Mouse (Mus musculus): ENCODE data around the gene Rbm15. TPM values are rescaled to one million over a fixed set of nuclear protein-coding genes. Genes with fewer than 3 reads are reported as not detected.

Rbm15 gene
- 18.2 and 19.0 TPM in 2 replicates for polyA plus RNA-seq (2011; ENCODE audit: insufficient read length, low read depth, missing spikeins)

DNA sequence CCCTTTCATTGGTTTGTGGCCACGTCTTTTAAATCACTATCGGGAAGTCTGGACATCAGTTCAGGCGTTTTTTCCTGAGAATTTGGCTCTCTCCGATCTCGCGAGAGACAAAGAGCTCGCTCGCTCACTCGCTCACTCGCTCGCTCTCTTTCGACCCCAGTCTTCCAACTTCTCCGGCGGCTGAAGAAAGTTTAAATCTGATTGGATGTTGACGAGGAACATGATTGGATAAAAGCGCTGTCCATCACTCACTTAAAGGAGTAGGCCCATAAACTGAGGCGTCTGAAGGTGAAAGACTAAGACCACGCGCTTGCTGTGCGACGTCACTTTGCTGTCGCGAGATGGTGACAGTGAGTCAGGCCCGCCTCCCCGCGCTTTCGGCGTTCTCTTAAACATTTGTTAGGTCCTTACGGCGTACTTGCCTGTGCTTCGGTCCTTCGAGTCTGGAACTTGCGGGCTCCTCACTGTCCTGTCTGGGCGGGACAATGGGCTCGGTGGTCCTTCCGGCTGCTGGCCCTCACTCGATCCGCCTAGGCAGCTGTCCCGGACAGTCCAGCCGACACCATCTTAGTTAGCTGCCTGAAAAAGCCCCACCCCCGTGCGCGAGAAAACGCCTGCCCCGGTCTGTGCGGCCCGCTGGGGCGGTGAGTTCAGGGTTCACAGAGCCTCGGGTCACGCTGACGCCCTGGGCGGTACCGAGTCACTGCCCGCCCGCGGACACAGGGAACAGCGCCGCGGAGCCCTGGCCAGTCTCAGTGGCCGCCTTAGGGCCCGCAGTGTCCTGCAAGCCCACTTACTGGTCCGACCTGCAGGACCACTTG, at the start of gene Rbm15:
Rbm15 (minus strand) TSS at position 293 of the 821 bp plus-strand sequence.
- TF ChIP-seq CTCF (IDR thresholded peaks at IDR 0.05; ENCODE audit: borderline replicate concordance, insufficient read depth, low read length) (no peak), POLR2A (IDR thresholded peaks at IDR 0.05; ENCODE audit: low read depth, low read length) (peak; percentile 70)
- peak within 1 kb of the TSS; percentile 82 for H3K4me3 ChIP-seq (ENCODE audit: insufficient read depth, low read length)
- H3K4me1 ChIP-seq (ENCODE audit: control insufficient read depth, insufficient read depth, low read length) = peaks cover 9% of the 10 kb centered on the region
- peak within 1 kb of the TSS; percentile 89 for H3K27ac ChIP-seq (ENCODE audit: insufficient read depth, low read length)

DNA sequence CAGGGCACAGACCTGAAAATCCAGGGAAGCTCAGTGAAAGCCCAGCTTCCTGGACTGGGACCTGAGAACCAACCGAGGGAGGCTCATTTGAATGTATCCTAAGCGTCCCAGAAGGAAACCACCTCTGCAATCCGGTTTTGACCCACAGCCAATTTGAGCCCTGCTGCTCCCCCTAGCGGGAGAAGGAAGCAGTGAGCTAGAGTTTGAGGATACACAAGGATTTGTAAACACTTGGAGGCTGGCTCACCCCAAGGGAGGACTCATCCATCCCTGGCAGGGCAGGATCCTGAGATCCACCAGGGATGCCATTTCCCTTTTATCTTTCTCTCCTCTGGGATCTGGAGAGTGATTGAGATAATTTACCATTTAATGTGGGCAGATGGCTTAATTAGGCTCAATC, 45.9 kb upstream of the Rbm15 start:
- no peak overlapping the region for H3K4me3 ChIP-seq (ENCODE audit: insufficient read depth, low read length)
- H3K4me1 ChIP-seq (ENCODE audit: control insufficient read depth, insufficient read depth, low read length) = no peaks in the 10 kb centered on the region
- TF ChIP-seq POLR2A (IDR thresholded peaks at IDR 0.05; ENCODE audit: low read depth, low read length) (no peak), CTCF (IDR thresholded peaks at IDR 0.05; ENCODE audit: borderline replicate concordance, insufficient read depth, low read length) (peak; percentile 33; the same call in 1 of the 2 replicates)
- no peak overlapping the region for H3K27ac ChIP-seq (ENCODE audit: insufficient read depth, low read length)

DNA sequence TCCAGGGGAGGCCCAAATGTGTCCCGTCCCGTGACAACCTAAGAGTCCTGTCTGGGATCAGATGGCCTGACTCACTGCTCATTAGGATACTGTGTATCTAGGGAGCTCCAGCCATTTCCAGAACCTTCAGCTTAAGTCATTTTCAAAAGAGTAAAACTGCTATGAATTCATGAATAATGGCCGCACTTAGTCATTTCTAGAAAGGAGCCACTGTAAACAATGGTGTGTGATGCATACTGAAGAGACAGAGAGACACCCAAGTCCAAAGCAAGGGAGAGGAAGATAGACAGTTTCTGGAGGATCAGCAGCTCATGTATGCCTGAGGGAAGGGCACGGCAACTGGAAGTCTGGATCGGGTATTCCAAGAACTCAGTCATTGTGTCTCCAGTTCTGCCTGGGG, 45.2 kb upstream of the Rbm15 start:
- no peak overlapping the region for H3K27ac ChIP-seq (ENCODE audit: insufficient read depth, low read length)
- no peak overlapping the region for H3K4me3 ChIP-seq (ENCODE audit: insufficient read depth, low read length)
- no peaks in the 10 kb centered on the region for H3K4me1 ChIP-seq (ENCODE audit: control insufficient read depth, insufficient read depth, low read length)
- no peak for TF ChIP-seq CTCF (IDR thresholded peaks at IDR 0.05; ENCODE audit: borderline replicate concordance, insufficient read depth, low read length)
- TF ChIP-seq POLR2A (IDR thresholded peaks at IDR 0.05; ENCODE audit: low read depth, low read length) = no peak

DNA sequence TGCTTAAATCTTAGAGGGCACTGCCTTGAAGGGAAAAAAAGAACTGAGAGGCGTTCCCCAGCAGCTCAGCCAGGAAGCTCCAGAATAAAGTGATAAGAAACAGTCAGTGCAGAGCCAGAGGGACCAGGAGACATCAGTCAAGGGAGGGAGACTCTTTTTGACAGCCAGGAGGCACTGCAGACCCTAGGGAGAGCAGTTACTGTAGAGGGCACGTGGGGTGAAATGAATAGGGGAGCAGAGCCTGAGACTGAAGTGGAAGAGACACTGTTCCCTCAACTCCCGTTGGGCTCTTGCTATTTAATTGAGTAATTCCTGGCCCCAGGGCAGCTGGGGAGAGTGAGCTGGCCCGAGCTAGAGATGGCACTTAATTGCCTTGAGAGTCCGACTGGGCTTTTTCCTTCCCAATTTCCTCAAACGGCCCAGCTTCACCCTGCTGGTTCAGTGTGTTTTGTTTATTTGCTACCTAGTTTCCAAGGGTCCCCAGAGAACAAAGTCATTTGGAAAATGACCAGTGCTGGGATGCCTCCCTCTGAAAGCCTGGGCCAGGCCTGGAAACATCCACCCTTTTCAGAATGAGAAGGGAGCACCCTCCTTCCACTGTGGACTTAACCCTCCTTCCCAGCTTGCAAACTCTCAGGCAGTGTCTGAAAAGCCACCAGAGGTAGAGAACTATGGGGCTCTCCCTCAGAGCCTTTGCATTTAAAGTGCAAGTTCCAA, 41.6 kb upstream of the Rbm15 start:
- TF ChIP-seq CTCF (IDR thresholded peaks at IDR 0.05; ENCODE audit: borderline replicate concordance, insufficient read depth, low read length) = no peak
- no peak for TF ChIP-seq POLR2A (IDR thresholded peaks at IDR 0.05; ENCODE audit: low read depth, low read length)
- H3K4me3 ChIP-seq (ENCODE audit: insufficient read depth, low read length) = no peak overlapping the region
- no peaks in the 10 kb centered on the region for H3K4me1 ChIP-seq (ENCODE audit: control insufficient read depth, insufficient read depth, low read length)
- H3K27ac ChIP-seq (ENCODE audit: insufficient read depth, low read length) = no peak overlapping the region

DNA sequence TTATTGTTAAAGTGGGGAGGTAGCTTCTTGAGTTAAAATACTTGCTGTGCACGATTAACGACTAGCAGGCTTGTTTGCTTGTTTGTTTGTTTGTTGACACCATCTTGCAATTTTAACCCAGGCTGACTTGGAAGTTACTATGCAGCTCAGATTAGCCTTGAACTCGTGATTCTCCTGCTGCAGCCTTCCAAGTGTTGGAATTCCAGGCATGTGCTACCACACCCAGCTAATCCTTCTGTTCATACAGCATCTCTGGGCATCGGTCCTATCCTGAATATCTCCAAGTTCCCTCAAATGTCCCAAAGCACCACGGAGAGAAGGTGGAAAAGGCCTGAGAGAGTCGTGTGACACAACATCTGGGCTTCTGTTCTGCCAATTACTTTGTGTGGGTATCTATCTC, 35.7 kb upstream of the Rbm15 start:
- Histone ChIP-seq H3K4me1 (ENCODE audit: control insufficient read depth, insufficient read depth, low read length) (no peaks in the 10 kb centered on the region), H3K4me3 (ENCODE audit: insufficient read depth, low read length) (no peak overlapping the region), H3K27ac (ENCODE audit: insufficient read depth, low read length) (no peak overlapping the region)
- TF ChIP-seq CTCF (IDR thresholded peaks at IDR 0.05; ENCODE audit: borderline replicate concordance, insufficient read depth, low read length) (no peak), POLR2A (IDR thresholded peaks at IDR 0.05; ENCODE audit: low read depth, low read length) (no peak)

DNA sequence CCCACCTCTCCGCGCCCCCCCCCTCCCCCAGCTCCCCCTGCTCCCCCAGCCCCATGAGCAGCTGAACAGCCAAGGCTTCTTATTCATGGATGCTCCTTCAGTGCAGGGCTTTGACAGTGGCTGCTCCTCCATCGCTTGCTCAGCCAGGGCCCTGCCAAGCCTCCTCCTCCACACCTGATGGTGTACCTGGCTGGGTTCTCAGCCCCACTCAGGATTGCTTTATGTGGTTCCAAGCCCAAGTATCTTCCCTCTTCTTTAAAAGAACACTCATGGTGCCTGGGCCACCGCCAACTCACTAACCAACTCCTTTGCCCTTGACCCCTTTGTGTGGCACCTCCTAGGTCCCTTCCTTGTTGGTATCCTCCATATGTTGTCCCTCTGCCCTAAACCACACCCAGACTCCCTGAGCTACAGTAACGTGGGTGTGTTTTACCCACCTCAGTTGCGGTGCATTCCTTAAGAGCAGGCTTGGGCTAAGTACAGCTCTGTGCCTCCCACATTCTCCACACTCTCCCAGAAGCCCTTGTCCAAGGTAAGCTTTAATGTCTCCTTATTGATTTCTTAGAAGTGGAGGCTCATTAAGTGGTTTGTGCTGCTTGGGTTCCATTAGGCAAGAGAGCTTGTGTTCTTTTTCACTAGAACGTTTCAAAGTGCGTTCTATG, 34.6 kb upstream of the Rbm15 start:
- no peak overlapping the region for H3K27ac ChIP-seq (ENCODE audit: insufficient read depth, low read length)
- H3K4me1 ChIP-seq (ENCODE audit: control insufficient read depth, insufficient read depth, low read length) = no peaks in the 10 kb centered on the region
- no peak overlapping the region for H3K4me3 ChIP-seq (ENCODE audit: insufficient read depth, low read length)
- no peak for TF ChIP-seq CTCF (IDR thresholded peaks at IDR 0.05; ENCODE audit: borderline replicate concordance, insufficient read depth, low read length)
- TF ChIP-seq POLR2A (IDR thresholded peaks at IDR 0.05; ENCODE audit: low read depth, low read length) = no peak

DNA sequence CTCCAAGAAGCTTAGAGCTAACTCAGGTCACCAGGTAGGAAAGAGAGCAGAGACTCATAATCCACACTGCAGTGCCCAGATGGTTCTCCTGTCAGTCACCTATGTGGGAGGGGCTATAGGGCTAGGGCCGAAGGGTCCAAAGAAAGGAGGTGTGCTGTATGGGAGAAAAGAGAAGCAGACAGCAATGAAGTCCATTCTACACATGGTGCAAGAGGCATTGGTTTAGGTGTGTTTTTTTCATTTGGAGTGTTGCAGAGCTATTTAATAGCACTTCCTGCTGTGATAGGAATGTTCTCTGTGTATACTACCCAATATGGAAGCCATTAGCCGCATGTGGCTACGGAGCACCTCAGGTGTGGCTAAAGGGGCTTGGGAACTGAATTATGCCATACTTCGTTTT, 31.9 kb upstream of the Rbm15 start:
- Histone ChIP-seq H3K4me1 (ENCODE audit: control insufficient read depth, insufficient read depth, low read length) (no peaks in the 10 kb centered on the region), H3K4me3 (ENCODE audit: insufficient read depth, low read length) (no peak overlapping the region), H3K27ac (ENCODE audit: insufficient read depth, low read length) (no peak overlapping the region)
- TF ChIP-seq POLR2A (IDR thresholded peaks at IDR 0.05; ENCODE audit: low read depth, low read length) = no peak
- TF ChIP-seq CTCF (IDR thresholded peaks at IDR 0.05; ENCODE audit: borderline replicate concordance, insufficient read depth, low read length) = no peak

DNA sequence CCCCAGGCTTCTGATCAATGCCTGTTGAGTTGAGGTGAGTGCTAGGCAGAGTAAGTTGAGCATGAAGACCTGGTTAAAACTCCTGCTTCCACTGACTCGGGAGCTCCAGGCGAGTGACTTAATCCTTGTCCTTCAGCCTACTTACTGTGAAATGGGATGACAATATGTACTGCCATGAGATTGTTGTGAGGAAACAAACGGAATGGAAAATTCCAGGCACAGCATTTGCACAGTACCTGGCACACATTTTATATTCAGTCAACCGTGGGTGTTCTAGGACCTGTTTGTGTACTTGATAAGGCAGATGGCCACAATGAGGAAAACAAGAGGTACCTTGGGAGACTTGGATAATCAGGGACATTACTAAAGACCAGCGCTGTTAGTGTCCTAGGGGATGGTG, 29.9 kb upstream of the Rbm15 start:
- H3K4me1 ChIP-seq (ENCODE audit: control insufficient read depth, insufficient read depth, low read length) = no peaks in the 10 kb centered on the region
- no peak overlapping the region for H3K27ac ChIP-seq (ENCODE audit: insufficient read depth, low read length)
- TF ChIP-seq POLR2A (IDR thresholded peaks at IDR 0.05; ENCODE audit: low read depth, low read length) = no peak
- TF ChIP-seq CTCF (IDR thresholded peaks at IDR 0.05; ENCODE audit: borderline replicate concordance, insufficient read depth, low read length) = no peak
- no peak overlapping the region for H3K4me3 ChIP-seq (ENCODE audit: insufficient read depth, low read length)

DNA sequence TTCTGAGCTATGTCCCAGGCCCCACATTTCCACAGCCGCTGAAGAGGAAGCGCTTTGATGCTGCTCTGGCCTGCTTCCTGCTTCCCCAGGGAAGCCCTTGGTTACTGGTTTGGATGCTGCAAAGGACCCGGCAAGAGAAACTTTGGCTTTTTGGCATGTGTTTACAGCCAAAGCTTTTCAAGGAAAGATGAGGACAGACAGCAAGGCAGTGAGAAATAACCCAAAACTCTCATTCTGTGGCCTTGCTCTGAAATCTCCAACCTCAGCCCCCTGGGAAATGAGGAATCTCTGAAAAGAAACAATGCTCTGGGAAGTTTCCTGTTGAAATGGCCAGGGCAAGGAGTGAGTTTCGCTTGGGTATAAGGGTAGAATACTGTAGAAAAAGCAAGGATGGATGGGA, 26.9 kb upstream of the Rbm15 start:
- Histone ChIP-seq H3K4me1 (ENCODE audit: control insufficient read depth, insufficient read depth, low read length) (peaks cover 4% of the 10 kb centered on the region; the same call in 1 of the 2 replicates), H3K4me3 (ENCODE audit: insufficient read depth, low read length) (no peak overlapping the region), H3K27ac (ENCODE audit: insufficient read depth, low read length) (no peak overlapping the region)
- no peak for TF ChIP-seq CTCF (IDR thresholded peaks at IDR 0.05; ENCODE audit: borderline replicate concordance, insufficient read depth, low read length)
- no peak for TF ChIP-seq POLR2A (IDR thresholded peaks at IDR 0.05; ENCODE audit: low read depth, low read length)
